Mouse (Mus musculus) ovary, adult 18-20 months (tissue): ENCODE results near the gene Iqck.

Experiments used
- DNase-seq: peaks from one replicate; pipeline ENCODE4 v3.0.0; 2022; ENCODE audit warnings: low spot score, mixed read lengths

Gene Iqck

DNA sequence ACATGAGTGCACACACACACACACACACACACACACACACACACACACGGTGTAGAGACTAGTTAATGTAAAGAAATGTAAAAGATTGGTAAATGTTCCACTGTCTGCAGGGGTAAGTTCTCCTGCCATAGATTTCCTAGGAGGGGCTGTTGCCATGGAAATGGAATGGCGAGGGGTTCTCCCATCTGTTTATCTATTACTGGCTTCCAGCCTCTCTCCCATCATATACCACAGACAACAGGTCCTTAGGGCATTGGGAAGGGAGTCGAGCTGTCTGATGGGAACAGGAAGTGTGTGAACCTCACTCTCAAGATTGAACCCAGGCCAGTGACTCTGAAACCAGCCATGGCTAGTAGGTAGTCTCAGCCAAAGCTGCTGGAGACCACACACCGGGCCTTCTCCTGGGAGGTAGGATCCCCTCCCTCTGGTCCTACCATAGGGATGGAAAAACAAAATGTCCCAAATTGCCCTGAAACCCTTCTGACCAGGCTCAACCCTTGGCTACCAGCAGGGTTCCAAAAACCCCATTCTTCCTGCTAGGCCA is 135.9 kb downstream of the Iqck start:
- no peak for DNase-seq

DNA sequence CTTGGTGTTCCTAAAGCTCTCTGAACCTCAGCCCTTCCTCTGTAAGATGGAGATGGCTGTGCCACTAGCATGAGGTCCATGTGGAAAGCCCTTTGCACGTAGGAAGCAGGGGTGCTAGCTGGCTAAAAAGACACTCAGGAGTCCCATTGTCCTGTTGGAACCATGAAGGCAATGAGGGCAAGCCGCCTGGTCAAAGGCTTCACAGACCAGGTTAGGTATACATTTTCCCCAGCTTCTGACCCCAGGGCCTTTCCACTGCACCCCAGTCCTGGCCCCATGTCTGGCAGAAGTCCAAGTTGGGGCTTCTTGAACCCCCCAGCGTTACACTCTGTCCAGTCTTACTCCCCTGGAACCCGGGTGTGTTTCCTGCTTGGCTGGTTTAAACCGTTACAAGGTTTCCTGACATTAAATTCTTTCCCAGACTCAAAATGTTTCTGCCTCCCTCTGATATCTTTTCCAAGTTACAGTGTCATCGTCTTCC is 136.6 kb downstream of the Iqck start:
- DNase-seq: no peak

DNA sequence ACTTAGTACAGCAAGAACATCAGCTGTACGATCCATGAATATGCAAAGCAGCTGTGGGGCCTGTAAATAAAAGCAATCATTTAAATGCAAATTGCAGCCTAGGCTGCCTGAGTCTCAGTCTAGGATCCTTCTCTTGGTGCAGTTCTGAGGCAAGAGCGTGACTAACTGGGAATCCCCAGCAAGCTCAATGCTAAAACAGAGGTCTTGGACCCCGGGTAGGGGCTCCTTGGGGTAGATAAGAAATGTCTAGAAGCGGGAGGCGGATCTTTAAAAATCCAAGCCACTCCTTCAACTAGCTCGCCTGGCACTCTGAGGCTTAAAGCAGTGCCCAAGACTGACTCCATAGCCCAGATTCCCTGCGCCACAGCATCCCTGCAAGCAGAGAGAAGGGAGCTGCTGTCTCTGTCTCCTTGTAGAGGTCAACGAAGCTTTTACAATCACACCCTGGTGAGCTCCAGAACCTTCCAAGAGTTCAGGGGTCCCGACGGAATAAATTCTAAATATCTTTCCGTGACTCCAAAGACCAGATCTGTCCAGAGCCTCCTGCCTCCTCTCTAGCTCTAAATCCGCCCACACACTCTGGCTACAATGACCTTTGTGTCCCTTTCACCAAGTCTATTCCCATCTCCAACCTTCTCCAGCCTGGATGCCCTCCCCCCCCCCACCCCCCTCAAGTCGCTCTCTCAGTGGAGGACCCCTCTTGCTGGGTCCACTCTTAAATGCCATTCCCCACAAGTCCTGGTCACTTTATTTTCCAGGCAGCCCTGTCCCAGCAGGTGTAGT is 137.3 kb downstream of the Iqck start:
- no peak for DNase-seq

DNA sequence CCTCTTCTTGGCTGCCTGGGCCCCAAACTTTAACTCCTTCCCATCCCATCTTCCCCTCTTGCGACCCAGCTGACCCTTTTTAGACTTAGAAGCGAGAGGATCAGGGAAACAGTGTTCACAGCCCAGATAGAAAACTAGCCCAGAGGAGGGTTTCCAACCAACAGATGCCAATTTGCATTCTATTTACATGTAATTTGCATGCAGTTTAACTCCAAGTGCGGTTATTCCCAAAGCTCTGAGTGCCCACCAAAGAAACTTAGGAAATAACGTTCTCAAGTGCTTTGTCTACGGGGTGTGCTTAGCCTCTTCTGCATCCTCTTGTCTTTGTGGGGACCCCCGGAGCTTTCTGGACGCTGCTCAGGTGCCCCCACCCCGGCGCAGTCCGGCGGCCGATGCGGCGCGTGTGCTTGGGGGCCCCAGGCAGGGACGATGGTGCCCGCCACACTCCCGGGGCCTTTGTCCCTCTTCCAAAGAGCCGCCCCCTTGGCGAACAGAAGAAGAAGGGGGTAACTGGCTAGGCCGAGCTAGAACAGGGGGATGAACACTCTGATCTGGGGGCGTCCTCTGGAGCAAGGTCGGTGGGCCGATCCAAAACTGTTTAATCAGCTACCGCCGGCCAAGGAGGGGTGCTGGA is 138.2 kb downstream of the Iqck start:
- DNase-seq: no peak

DNA sequence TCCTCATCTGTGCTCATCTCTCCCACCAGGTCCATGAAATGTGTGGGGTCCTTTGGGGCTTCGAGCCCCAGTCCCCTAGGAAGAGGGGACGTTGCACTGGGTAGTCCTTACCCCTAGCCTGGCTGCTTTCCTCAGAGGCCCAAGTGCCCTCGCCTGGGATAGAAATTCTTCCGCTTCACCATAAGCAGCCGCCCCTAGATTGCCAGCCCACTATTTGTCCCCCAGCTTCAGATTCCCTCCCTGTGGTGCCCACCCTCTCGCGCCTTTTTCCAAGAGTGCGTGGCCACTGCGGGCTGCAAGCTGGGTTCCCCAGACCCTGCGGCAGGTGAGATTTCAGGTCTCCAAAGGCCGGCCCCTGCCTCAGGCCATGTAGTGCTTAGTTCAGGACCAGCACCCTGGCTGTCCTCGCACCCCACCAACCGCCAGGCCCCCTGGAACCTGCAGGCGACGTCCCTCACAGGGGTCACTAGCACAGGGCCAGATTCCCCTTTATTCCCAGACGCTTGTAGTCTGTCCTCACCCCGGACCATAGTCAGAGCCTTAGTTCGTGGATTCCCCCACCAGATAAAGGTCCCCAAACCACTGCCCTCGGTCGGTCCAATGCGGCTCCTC is 138.8 kb downstream of the Iqck start:
- DNase-seq: no peak

DNA sequence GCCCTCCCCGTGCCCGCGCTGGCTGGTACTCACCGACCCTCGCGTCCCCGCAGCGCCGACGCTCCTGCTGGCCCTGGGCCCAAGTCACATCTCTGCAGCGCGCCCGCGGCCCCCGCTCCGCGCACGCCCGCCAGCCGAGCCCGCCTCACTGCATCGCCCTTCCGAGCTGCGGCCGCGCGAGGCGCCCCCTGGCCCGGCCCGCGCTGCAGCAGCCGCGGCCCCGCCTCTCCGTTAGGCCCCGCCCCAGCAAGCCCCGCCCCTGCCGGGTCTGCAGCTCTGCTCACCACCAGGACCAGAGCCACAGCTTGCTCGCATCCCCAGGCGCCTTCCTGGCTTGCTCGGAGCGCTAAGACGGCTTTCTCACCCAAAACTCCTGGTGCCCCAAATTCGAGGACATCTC is 139.5 kb downstream of the Iqck start, which contains the start of gene Gprc5b:
Gprc5b (minus strand) TSS at position 205 of the 400 bp plus-strand sequence.
- peak; percentile 86 for DNase-seq

DNA sequence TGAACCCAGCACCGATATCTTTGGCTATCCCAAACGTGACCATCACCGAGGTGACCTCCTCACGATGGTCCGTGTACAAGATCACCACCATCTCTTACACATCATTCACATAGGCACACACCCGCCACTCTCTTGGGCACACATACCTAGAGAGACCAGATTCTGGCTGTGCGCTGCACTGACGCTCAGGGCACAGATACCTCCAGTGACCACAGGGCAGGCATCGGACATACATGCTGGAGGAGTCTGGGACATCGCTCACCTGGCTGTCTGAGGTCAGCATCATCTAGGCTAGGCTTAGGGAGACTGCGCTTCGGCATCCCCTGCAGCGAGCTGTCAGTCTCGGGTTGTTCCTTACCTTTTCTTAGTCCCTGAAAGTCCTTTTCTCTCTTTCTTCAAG is 140.1 kb downstream of the Iqck start:
- DNase-seq: no peak

DNA sequence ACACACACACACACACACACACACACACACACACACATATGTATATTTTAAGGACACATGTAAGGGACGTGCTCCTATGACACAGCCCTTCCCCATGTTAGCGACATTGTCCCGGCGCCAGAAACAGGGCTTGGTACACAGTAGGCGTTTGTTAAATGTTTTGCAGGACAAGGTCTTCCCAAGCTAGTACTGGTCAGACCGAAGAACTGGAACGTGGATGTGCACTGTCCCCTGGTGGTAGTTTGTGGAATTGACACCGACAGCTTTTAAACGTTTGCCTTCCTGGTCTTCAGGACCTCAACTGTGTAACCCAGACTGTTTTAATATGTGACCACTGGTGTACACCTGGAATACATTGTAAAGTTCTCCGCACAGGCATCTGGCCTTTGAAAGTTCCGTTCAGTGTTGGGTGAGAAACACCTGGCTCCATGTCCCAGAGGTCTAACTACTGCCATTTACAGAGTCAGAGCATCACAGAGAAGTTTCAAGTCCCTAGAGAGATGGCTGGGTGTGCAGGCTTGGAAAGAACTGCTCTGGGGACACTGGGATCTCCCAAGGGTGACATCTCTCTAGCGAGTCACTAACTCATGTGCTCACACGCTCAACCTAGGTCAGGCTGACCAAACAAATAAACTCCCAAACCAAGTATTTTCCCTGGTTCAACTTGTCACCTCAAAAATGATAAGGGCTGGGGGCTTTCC is 140.7 kb downstream of the Iqck start:
- DNase-seq: peak; percentile 54

DNA sequence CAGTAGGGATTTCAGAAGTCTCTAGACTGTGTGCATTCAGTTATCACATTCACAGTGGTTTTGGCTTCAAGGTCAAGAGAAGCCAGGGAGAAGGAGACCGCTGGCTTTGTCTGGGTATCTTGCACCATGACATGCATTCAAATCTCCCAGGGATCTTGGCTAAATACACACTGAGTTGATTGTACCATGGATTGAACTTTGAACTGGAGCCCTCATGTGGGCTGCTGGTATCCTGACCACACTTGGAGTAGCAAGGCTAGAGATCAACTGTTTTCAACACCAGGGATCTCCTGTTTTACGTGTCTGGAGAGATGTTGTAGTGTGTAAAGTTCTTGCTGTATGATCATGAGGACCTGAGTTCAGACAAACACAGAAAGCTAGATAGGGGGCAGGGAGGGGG is 144.3 kb downstream of the Iqck start:
- no peak for DNase-seq

DNA sequence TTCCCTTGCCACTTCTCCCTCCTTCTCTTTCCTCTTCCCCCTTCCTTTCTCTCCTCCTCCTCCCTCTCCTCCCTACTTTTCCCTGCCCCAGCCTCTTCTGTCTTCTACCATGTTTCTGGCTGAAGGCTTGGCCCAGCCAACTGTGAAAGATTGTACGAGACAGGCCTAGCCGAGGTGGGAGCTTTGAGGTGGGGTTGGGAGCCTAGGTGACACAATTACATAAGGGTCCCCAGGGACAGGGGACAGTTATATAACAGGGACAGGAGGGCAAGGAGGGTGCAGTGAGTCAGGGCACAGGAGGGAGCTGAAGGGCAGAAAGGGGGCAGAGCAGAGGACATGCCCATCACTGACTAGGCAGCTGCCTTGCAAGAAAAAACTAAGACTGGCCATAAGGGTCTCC is 146.4 kb downstream of the Iqck start:
- no peak for DNase-seq

DNA sequence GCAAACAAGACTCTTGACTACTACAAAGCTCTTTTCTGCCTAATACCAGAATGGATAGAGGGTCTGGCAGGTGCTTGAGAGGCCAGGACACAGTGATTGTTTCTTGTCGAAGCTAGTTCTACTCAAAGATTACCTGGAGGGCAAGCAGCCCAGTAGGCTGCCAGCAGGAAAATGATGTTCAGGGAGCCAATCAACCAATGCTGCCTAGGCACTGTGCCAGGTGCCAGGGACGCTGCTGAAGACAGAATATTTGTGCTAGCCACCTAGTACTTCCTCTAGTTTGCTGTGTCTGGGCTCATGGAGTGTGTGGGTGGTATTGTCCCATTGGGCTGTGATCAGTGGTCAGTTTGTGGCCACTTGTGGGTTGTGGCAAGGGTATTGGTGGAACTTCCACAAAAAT is 146.9 kb downstream of the Iqck start:
- no peak for DNase-seq

DNA sequence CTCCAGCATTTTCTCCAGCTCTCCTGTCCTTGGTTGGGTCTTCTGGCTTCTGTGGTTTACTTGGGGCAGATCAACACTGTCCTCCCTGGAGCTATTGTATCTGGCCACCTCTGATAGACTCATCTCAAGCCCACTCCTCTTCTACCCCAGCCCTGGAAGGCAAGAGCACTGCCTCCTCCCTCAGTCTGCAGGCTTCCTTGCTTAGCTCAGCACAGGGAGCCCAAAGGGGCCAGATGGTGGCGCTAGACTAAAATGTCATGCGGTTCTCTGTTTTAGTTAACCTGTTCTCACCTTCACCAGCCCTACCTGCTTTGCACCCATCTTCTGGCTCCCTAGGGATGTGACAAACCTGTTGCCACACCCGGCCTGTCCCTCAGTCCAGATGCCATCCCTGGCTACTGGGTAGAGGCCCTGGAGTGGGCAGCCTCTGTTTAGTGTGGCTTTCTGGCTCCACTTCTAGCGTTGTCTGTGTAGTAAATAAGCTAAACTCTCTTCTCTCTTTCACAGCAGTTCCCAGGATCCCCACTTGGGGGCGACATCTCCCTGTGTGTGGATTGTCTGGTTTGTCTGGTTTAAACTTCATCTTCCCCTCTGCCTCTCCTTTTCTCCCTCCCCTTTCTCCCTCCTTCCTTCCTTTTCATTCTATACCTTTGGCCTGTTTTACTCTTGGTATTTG is 155.4 kb downstream of the Iqck start:
- no peak for DNase-seq

DNA sequence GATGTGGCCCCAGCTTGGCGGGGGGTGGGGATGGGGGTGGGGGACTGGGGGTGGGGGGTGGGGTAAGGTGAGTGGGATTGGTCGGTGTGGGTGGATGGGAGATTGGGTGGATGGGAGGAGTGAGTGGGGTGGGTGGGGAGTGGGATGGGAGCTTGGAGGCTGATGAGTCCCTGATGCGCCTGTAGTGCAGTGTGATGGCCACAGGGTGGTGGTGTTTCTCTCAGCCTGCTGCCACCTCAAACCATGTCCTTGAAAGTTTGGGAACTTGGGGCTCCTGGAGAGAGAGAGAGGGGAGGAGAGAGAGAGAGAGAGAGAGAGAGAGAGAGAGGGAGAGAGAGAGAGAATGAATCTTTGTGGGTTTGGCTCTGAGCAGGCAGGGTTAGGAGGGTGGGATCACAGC is 160.2 kb downstream of the Iqck start:
- no peak for DNase-seq

DNA sequence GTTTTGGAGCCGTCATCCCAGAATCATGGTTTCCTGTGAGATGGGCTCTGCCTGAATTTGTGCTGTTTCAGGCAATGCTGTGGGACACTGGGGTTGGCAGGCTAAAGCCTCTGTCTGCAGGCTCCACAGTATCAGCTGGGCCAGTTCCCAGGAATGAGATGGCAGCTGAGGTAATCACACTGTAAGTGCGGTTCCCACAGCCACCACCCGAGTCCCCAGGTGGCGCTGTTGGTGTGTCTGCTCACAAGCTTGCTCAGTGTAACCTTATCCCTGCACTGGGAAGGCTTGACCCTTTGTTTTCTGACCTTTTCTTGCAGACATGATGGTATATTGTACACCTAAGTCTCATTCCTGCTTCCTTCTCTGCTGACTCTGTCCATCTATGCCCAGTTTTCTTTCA is 164.0 kb downstream of the Iqck start:
- DNase-seq: no peak
